Mouse (Mus musculus): ENCODE results near the gene Mtmr12. TPM values are rescaled to one million over a fixed set of nuclear protein-coding genes. Genes with fewer than 3 reads are reported as not detected.

Mtmr12 gene
- polyA plus RNA-seq, 1 experiment from 2014 or later = 15.4 TPM

DNA sequence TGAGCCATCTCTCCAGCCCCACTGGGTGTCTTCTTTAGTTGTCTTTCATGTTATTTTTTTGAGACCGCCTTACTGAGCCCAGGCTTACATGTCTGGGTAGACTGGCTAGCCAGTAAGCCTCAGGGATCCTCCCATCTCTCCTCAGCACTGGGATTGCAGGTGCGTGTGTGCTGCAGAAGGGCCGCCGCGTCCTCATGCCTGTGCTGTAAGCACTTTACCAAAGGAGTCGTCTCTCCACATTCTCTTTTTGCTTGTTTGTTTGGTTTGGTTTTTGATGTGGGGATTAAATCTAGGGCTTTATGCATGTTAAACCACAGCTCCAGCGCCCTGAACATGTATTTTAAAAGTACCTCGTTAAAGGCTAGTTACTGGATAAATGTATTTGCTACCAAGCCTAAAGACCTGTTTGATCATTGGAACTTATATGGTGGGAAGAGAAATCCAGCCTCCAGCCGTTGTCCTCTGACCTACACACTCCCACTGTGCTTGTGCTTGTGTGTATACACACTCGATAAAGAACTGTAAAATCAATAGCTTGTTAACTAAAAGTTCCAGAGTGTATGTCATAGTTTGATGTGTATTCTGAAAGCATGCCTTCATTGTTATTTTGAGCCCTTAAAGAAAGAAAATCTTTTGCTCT is 24.9 kb downstream of the Mtmr12 start:
- ATAC-seq (ENCODE audit: insufficient number of reproducible peaks, insufficient read depth, low FRiP score, low read depth) = no peak
- Histone ChIP-seq H3K4me1 (ENCODE audit: control insufficient read depth in 2 of 2, insufficient read depth in 2 of 2, low read length in 2 of 2) (peaks cover 33 to 53% of the 10 kb centered on the region in 2 experiments), H3K27ac (replicated peaks in 1 of 2; ENCODE audit: control insufficient read depth in 1 of 2, insufficient read depth in 1 of 2, low read depth in 2 of 2, low read length in 2 of 2) (peak overlapping the region; percentile 25 to 54), H3K4me3 (ENCODE audit: control insufficient read depth in 1 of 2, insufficient read depth in 1 of 2, low read depth in 1 of 2, low read length in 2 of 2) (no peak overlapping the region), H3K36me3 (ENCODE audit: control insufficient read depth, insufficient read depth, low read length) (peaks cover 20% of the 10 kb centered on the region), H3K4me2 (ENCODE audit: low read length) (peak overlapping the region; percentile 16; the same call in 1 of the 2 replicates), H3K27me3 (ENCODE audit: control insufficient read depth, insufficient read depth, low read length) (no peaks in the 10 kb centered on the region), H3K9me3 (ENCODE audit: control insufficient read depth, low read length) (no peaks in the 10 kb centered on the region), H3K9ac (ENCODE audit: low read length) (no peak overlapping the region)
- WGBS = 64% methylated on average over 10 of the region's 10 CpGs

DNA sequence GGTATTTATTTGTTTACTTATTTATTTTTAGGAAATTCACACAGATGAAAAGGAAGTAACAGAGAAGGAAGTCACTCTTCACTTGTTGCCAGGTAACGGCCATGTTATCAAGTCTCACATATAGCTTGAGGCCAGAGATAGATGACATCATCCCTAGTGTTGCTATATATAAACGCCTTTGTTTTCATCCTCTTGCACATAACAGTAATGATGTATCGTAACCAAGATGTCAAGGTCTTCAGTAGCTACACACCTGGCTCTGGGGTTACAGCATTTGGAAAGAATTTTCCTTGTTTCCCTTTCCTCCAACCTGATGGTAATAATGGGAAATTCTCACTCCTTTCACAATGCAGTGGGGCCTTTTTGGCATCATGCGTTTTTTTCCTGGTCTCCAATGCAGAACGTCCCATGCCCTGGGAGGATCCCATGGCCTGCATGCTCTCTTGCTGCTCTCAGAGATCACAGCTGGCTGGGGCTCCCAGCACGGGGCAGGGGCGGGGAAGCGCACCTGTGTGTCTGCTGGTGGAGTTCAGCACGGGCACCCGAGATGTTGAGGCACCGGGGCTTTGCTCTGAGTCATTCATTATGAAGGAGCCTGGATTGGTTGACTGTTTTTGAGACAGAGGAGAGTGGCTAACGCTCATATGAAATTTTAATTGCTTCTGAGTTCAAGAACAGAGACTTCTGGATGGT is 25.6 kb downstream of the Mtmr12 start:
- ATAC-seq (ENCODE audit: insufficient number of reproducible peaks, insufficient read depth, low FRiP score, low read depth) = no peak
- WGBS = 28% methylated on average over 12 of the region's 12 CpGs

DNA sequence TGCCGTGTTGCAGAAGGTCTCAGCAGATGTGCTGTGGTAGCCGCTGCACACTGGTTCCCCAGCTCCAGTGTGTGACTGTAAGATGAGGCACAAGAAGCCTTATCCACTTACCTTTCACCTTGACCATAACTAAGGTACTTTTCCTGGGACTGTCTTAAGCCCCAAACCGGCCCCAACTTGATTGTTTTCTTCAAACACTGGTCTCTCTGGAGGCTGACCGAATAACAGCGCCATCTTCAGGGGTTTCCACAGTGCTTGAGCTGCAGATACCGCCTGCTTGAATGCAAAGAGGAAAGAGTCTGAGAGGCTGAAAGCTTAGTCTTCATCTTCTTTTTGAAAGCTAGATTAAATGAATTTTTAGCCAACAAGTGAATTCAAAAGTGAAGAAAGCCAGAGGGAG is 26.6 kb downstream of the Mtmr12 start:
- H3K4me1 ChIP-seq (ENCODE audit: control insufficient read depth in 2 of 2, insufficient read depth in 2 of 2, low read length in 2 of 2) = peaks cover 30 to 47% of the 10 kb centered on the region in 2 experiments
- ATAC-seq (ENCODE audit: insufficient number of reproducible peaks, insufficient read depth, low FRiP score, low read depth) = no peak
- peaks cover 30% of the 10 kb centered on the region for H3K36me3 ChIP-seq (ENCODE audit: control insufficient read depth, insufficient read depth, low read length)
- H3K27me3 ChIP-seq (ENCODE audit: control insufficient read depth, insufficient read depth, low read length) = no peaks in the 10 kb centered on the region
- H3K27ac ChIP-seq (replicated peaks in 1 of 2; ENCODE audit: control insufficient read depth in 1 of 2, insufficient read depth in 1 of 2, low read depth in 2 of 2, low read length in 2 of 2) = no peak overlapping the region
- WGBS = 88% methylated on average over 6 of the region's 6 CpGs
- no peak overlapping the region for H3K9ac ChIP-seq (ENCODE audit: low read length)
- H3K4me2 ChIP-seq (ENCODE audit: low read length) = no peak overlapping the region
- no peak overlapping the region for H3K4me3 ChIP-seq (ENCODE audit: control insufficient read depth in 1 of 2, insufficient read depth in 1 of 2, low read depth in 1 of 2, low read length in 2 of 2)
- H3K9me3 ChIP-seq (ENCODE audit: control insufficient read depth, low read length) = no peaks in the 10 kb centered on the region

More for the DNA sequence above, 25.6 kb downstream of the Mtmr12 start:
- H3K4me1 ChIP-seq (ENCODE audit: control insufficient read depth in 2 of 2, insufficient read depth in 2 of 2, low read length in 2 of 2) = peaks cover 30 to 50% of the 10 kb centered on the region in 2 experiments
- H3K4me2 ChIP-seq (ENCODE audit: low read length) = peak overlapping the region; percentile 16
- H3K9me3 ChIP-seq (ENCODE audit: control insufficient read depth, low read length) = no peaks in the 10 kb centered on the region
- H3K27me3 ChIP-seq (ENCODE audit: control insufficient read depth, insufficient read depth, low read length) = no peaks in the 10 kb centered on the region
- H3K27ac ChIP-seq (replicated peaks in 1 of 2; ENCODE audit: control insufficient read depth in 1 of 2, insufficient read depth in 1 of 2, low read depth in 2 of 2, low read length in 2 of 2) = peak overlapping the region; percentile 36 to 81
- 0 out of 2 replicates have a peak overlapping the region, but pooled peaks have one; percentile 35 for H3K9ac ChIP-seq (ENCODE audit: low read length)
- no peak overlapping the region for H3K4me3 ChIP-seq (ENCODE audit: control insufficient read depth in 1 of 2, insufficient read depth in 1 of 2, low read depth in 1 of 2, low read length in 2 of 2)
- peaks cover 22% of the 10 kb centered on the region for H3K36me3 ChIP-seq (ENCODE audit: control insufficient read depth, insufficient read depth, low read length)

DNA sequence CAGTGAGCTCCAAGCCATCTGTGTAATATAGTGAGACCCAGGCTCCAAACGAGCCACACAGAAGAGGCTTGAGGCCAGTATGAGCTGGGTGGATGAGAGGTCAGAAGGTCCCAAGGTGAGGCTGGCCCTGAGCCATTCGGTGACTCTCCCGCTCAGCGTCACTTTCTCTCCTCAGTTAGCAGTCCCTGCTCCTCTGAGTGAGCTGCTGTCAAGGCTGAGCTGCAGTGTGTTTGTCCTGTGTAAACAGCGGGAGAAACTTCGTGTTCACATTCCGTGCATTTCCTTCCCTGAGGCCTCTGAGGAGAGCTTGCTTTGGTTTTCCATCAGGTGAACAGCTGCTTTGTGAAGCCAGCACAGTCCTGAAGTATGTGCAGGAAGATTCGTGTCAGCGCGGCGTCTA is 27.6 kb downstream of the Mtmr12 start:
- Histone ChIP-seq H3K4me3 (ENCODE audit: control insufficient read depth in 1 of 2, insufficient read depth in 1 of 2, low read depth in 1 of 2, low read length in 2 of 2) (no peak overlapping the region), H3K4me1 (ENCODE audit: control insufficient read depth in 2 of 2, insufficient read depth in 2 of 2, low read length in 2 of 2) (peaks cover 32 to 45% of the 10 kb centered on the region in 2 experiments), H3K27ac (replicated peaks in 1 of 2; ENCODE audit: control insufficient read depth in 1 of 2, insufficient read depth in 1 of 2, low read depth in 2 of 2, low read length in 2 of 2) (peak overlapping the region; percentile 6 to 66; a peak in 3 of 4 replicates), H3K9ac (ENCODE audit: low read length) (no peak overlapping the region), H3K9me3 (ENCODE audit: control insufficient read depth, low read length) (no peaks in the 10 kb centered on the region), H3K27me3 (ENCODE audit: control insufficient read depth, insufficient read depth, low read length) (no peaks in the 10 kb centered on the region), H3K4me2 (ENCODE audit: low read length) (no peak overlapping the region), H3K36me3 (ENCODE audit: control insufficient read depth, insufficient read depth, low read length) (peaks cover 30% of the 10 kb centered on the region)
- ATAC-seq (ENCODE audit: insufficient number of reproducible peaks, insufficient read depth, low FRiP score, low read depth) = no peak
- 55% methylated on average over 11 of the region's 11 CpGs for WGBS

DNA sequence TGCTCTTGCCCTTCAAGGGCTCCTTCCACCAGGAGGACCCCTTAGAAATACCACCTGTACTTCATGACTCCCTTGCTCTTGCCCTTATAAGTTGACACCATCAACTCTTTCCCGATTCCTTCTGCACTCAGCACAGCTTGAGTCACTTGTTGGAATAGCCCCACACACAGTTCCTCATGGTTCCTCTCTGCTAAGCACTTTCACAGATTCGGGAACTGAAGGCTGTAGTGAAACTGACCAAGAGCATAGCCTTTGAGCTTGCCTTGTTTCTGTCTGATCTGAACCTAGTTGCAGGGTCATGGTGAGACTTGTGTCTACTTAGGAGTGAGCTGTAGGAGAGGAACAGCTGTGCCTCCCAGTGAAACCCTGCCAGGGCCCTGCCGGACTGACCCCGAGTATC is 28.2 kb downstream of the Mtmr12 start:
- Histone ChIP-seq H3K9ac (ENCODE audit: low read length) (no peak overlapping the region), H3K27ac (replicated peaks in 1 of 2; ENCODE audit: control insufficient read depth in 1 of 2, insufficient read depth in 1 of 2, low read depth in 2 of 2, low read length in 2 of 2) (no peak overlapping the region; a peak in 1 of 4 replicates), H3K4me1 (ENCODE audit: control insufficient read depth in 2 of 2, insufficient read depth in 2 of 2, low read length in 2 of 2) (peaks cover 30 to 44% of the 10 kb centered on the region in 2 experiments), H3K4me3 (ENCODE audit: control insufficient read depth in 1 of 2, insufficient read depth in 1 of 2, low read depth in 1 of 2, low read length in 2 of 2) (no peak overlapping the region), H3K27me3 (ENCODE audit: control insufficient read depth, insufficient read depth, low read length) (no peaks in the 10 kb centered on the region), H3K4me2 (ENCODE audit: low read length) (no peak overlapping the region), H3K9me3 (ENCODE audit: control insufficient read depth, low read length) (no peaks in the 10 kb centered on the region), H3K36me3 (ENCODE audit: control insufficient read depth, insufficient read depth, low read length) (peaks cover 35% of the 10 kb centered on the region)
- WGBS = 90% methylated on average over 4 of the region's 4 CpGs
- ATAC-seq (ENCODE audit: insufficient number of reproducible peaks, insufficient read depth, low FRiP score, low read depth) = no peak

DNA sequence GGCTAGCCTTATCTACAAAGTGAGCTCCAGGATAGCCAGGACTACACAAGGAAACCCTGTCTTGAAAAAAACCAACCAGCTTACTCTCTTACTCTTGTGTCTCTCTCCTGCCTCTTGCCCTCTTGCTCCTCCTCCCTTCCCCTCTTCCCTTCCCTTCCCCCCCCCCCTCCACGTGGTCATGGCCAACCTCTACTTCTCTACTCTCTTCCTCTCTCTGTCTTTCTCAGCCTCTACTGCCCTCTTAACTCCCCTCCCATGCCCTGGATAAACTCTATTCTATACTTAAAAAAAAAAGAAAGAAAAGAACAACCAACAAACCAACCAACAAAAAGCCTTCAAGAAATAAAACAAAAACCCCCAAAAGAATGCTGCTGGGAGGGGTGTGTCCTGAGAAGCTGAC is 30.7 kb downstream of the Mtmr12 start:
- Histone ChIP-seq H3K27me3 (ENCODE audit: control insufficient read depth, insufficient read depth, low read length) (no peaks in the 10 kb centered on the region), H3K36me3 (ENCODE audit: control insufficient read depth, insufficient read depth, low read length) (peaks cover 60% of the 10 kb centered on the region), H3K27ac (replicated peaks in 1 of 2; ENCODE audit: control insufficient read depth in 1 of 2, insufficient read depth in 1 of 2, low read depth in 2 of 2, low read length in 2 of 2) (no peak overlapping the region), H3K4me1 (ENCODE audit: control insufficient read depth in 2 of 2, insufficient read depth in 2 of 2, low read length in 2 of 2) (peaks cover 17 to 23% of the 10 kb centered on the region in 2 experiments), H3K4me2 (ENCODE audit: low read length) (no peak overlapping the region), H3K4me3 (ENCODE audit: control insufficient read depth in 1 of 2, insufficient read depth in 1 of 2, low read depth in 1 of 2, low read length in 2 of 2) (no peak overlapping the region), H3K9ac (ENCODE audit: low read length) (no peak overlapping the region), H3K9me3 (ENCODE audit: control insufficient read depth, low read length) (no peaks in the 10 kb centered on the region)
- ATAC-seq (ENCODE audit: insufficient number of reproducible peaks, insufficient read depth, low FRiP score, low read depth) = no peak
- 50% methylated on average over 1 of the region's 1 CpGs for WGBS

DNA sequence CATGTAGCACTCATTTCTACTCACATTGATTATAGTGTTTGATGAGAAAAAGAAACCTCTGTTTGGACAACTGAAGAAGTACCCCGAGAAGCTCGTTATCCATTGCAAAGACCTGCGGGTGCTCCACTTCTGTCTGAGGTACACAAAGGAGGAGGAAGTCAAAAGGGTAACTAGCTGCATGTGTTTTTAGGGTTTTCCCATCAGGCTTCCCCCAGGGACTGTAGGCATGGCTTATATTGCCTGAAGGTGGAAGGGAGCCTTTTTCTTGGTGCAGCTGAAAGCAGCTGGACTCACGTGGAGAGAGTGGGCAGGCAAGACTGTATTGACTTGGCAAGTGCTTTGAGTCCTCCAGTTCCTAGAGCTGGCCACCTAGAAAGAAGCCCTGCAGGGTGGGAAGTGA is 31.2 kb downstream of the Mtmr12 start:
- no peaks in the 10 kb centered on the region for H3K9me3 ChIP-seq (ENCODE audit: control insufficient read depth, low read length)
- no peaks in the 10 kb centered on the region for H3K27me3 ChIP-seq (ENCODE audit: control insufficient read depth, insufficient read depth, low read length)
- H3K4me1 ChIP-seq (ENCODE audit: control insufficient read depth in 2 of 2, insufficient read depth in 2 of 2, low read length in 2 of 2) = peaks cover 16 to 21% of the 10 kb centered on the region in 2 experiments; a peak in 3 of 4 replicates
- no peak overlapping the region for H3K27ac ChIP-seq (replicated peaks in 1 of 2; ENCODE audit: control insufficient read depth in 1 of 2, insufficient read depth in 1 of 2, low read depth in 2 of 2, low read length in 2 of 2)
- WGBS = 92% methylated on average over 4 of the region's 4 CpGs
- H3K4me2 ChIP-seq (ENCODE audit: low read length) = no peak overlapping the region
- no peak overlapping the region for H3K4me3 ChIP-seq (ENCODE audit: control insufficient read depth in 1 of 2, insufficient read depth in 1 of 2, low read depth in 1 of 2, low read length in 2 of 2)
- peaks cover 62% of the 10 kb centered on the region for H3K36me3 ChIP-seq (ENCODE audit: control insufficient read depth, insufficient read depth, low read length)
- ATAC-seq (ENCODE audit: insufficient number of reproducible peaks, insufficient read depth, low FRiP score, low read depth) = no peak
- no peak overlapping the region for H3K9ac ChIP-seq (ENCODE audit: low read length)

Measured in heart, embryonic 14.5 days (tissue).